Mouse (Mus musculus): ENCODE data around the gene Zfp9.

Gene Zfp9

DNA sequence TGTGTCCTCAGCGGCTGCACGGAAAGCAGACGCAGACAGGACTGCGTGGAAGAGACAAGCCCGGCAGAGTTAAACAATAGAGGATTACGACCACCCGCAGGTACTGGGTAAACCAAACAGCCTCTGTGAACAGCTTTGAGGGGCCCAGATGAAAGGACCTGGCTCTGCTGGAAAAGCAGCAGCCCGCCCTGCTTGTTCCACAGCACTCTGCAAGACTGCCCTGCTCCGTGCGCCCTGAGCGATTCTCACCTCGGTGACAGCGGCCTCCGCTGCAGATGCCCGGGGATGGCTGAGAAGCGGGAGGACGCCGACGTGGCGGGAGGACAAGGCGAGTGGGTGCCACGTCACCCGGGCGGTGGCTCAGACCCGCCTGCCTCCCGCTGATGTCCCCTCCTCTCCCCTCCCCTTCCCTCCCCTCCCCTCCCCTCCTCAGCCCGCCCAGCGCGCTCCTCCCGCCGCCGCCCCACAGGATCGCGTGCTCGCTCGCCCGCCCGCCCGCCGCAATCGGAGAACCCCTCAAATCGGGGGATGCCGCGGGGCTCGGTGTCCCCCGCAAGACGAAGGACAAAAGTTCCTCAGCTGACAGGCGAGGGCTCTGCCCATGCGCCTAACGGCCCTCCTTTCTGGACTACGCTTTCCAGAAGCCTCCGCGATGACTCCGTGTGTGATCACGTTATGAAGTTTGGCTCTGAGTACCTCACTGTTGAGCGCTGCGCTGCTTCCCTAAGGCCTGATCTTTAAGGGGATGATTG is at the start of gene Zfp9:
TSS of gene Zfp9 (minus strand) at position 364 of the 752 bp plus-strand sequence.
- peak; percentile 85 for DNase-seq (ENCODE audit: low spot score)

DNA sequence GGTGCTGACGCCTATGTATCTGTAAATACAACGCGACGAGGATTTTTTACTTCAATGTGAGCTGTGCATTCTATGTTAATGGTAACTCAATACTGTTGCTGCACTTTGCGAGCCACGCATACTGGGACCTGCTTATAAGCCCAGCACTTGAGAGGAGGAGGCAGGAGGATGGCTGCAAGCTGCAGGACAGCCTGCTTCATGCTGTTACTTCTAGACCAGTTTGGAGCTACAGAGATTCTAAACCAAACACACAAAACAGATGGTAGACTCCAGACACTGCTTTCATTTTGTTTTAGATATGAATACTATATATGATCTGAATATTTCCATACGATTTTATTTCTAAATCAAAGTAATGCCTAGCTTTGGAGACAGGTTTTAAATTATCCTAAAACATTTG is 41.5 kb upstream of the Zfp9 start:
- no peak for DNase-seq (ENCODE audit: low spot score)

DNA sequence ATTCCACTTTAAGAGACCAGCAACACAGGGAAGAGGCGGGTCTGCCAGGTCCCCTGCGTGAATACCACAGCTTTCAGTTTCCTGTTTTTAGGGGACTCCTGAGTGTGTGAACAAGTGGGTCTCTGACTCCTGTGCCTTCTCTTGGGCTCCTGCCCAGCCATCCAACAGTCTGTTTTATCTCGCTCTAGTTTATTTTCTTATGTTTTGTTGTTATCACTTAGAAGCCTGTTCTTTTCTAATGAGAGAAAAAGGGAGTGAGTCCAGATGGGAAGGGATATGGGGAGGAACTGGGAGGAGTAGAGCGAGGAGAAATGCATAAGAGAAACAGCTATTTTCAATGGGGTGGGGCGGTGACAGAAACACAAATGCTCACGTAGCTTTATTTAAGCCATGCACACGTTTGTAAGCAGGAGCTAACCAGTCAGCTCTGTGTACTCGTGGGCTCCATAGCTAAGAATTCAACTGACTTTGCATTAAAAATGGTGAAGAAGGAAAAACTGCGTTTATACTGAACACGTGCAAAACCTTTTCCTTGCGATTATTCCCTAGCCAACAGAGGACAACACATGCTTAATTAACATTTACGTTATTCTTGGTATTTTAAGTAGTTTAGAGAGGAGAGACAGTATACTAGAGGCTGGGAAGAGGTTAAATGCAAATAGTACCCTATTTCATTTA is 34.4 kb upstream of the Zfp9 start:
- DNase-seq (ENCODE audit: low spot score): no peak

DNA sequence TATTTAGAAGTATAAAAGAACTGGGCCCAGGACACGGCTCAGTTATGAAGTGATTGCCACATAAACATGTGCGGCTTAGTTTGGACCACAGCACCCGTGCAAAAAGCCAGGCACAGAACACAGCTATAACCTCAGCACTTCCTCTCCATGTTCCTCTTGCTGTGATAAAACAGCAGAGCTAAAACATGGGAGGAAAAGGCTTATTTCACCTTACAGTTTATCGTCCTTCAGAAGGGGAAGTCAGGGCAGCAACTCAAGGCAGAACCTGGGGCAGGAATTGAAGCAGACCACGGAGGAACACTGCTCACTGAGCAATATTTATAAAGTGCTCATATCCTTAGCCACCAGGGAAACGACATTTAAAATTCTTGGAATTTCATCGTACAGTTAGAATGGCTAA is 19.9 kb upstream of the Zfp9 start:
- DNase-seq (ENCODE audit: low spot score): no peak

DNA sequence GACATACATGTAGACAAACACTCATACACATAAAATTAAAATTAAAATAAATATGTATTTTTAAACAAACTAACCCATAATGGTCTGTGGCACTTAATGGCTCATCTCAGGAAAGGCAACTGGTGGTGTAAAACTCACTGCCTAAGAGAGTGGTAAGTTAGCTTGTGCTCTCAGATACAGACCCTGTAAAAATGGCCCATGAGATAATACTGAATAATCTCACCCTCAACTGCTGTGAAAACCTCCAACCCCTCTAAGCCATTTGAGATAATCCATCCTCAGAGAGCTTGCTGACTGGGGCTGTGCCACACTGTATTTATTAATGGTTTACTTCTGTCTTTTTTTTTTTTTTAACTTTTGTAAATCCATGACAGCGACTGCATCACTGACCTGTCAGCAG is 3.0 kb upstream of the Zfp9 start:
- no peak for DNase-seq (ENCODE audit: low spot score)

DNA sequence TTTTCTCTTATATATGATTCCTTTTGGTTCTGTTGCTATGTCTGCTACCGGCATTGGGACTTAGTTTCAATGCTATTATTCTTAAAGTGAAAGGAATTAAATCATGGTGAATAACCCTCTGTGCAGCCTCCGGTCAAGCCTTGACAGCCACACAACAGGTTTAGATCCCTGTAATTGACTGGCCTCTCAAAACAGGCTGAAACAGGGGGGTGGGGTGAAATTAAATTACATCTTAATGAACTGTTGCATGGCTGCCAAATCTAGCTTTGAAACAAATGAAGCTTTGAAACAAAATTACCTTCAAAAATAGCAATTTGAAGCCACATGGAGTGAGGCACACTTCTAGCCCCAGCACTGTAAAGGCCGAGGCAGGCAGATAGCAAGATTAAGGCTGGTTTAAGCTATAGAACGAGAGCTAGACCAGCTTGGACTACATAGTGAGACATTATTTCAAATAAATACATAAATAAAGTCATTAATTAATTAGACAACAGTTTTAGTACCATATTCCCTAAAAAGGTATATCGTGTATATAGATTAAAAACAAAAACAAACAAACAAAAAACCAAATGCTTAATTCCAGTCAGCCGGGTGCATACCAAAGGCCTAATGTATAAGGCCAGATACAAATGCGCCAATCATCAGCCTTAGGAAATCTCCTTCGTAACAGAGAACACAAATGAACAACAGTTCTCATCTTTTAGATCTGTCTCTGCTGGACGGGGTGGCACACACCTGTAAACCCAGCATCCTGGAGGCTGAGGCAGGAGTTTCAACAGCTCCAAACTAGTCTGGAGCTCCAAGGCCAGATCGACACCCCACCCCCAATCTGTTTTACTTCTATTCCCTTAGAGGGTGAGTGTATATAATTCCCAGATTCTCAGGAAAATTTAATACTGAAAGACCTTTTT is 990 bp downstream of the Zfp9 start:
- DNase-seq (ENCODE audit: low spot score): no peak

DNA sequence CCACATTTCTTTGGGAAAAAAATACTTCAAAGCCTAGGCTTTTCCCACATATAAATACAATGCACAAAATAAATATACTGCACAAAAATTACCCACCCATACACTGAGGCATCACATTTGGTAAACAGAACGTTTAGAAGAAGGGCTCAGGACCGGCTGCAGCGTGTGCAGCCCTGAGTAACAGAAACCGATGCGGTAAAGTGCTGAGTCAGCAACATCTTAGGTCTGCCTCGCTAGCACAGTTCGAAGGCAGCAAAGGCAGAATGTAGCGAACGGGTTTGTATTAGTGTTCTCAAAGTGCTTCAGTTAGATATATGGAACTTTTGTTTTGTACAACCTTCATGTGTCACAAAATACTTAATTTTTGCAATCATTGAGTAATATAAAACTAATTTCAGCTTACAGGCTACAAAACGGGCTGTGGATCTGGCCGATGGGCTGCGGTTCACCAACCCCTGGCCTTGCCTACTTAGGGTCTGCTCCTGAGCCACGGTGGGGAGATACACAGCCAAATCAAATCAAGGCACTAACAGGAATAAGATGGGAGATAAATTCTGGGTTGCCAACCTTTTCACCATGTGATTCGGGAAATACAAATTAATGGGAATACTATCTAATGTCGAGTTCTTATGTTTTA is 16.9 kb downstream of the Zfp9 start:
- DNase-seq (ENCODE audit: low spot score): no peak

DNA sequence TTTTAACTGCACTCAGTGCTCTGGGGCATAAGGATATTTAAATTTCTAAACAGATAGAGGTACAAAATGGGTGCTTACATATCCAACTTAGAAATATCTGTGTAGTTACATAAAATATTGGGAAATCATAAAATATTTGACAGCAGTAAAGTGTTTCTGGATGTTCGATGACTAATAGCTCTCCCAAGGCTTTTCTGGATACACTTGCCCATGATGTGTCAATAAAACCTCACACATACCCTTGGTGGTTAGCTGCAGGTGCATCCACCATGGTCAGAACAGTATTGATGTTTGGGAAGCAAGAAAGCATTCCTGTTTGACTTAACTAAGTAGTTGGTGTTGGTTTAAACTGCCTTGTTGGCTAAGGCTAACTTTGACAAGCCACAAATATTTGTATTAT is 21.4 kb downstream of the Zfp9 start:
- no peak for DNase-seq (ENCODE audit: low spot score)

DNA sequence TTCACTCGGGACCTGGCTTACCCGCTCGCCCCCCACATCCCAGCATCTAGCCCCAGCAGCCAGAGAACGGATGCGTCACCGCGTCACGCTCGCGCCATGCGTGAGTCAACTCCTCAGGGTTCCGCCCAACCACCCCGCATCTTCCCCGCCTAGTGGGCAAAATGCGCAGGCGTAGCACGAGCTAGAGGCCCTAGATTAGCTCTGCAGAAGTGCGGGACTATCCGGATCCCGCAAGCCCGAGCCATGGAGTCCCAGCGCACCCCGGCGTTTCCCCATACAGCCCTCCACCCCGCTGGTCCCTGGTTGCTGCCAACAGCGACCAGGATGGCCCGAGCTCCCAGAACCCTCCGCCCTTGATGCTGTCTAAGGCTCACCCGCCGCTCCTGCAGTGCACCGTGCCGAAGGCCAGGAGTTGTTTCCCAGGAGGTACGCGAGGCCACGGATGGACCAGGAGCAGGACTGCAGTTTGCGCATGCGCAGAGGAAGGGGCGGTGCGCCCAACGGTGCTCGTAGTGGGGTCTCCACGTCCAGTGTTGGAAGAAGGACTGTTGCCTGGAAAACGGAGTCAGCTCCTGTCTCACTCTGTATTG is 24.0 kb downstream of the Zfp9 start, which contains the start of gene Zfp248:
TSS of gene Zfp248 (minus strand) at position 487 of the 590 bp plus-strand sequence.
- peak; percentile 89 for DNase-seq (ENCODE audit: low spot score)

DNA sequence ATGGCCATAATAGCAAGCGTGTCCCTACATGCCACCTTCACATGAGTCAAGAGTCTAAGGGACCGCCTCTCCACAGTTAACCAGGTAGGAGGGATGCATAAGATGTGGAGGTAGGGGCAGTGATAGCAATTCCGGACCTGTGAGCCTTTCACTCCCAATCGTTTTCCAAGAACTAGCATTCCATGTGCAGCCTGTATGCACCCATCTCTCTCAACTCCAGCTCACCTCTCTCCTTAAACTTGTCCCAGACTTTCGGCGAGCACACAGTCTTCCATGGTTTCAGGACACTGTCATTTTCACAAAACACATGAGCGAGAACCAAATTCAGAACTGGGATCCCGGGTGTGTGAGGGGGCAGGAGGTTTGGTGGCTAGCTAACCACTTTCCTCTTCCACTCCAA is 24.7 kb downstream of the Zfp9 start:
- DNase-seq (ENCODE audit: low spot score): no peak

DNA sequence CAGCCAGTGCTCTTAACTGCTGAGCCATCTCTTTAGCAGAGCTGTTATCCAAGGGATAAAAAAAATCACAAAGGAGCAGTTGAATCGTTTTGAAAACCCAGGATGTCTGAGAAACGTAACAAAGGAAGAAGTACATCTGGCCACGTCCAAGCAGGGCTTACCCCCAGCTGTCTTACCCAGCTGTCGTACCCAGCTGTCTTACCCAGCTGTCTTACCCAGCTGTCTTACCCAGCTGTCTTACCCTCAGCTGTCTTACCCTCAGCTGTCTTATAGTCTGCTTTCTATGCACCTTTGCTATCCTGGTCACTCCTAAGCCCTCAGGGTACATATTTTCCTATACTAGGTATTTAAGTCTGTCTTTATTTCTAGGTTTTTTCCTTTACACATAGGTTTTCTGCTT is 47.6 kb downstream of the Zfp9 start:
- DNase-seq (ENCODE audit: low spot score): no peak

DNA sequence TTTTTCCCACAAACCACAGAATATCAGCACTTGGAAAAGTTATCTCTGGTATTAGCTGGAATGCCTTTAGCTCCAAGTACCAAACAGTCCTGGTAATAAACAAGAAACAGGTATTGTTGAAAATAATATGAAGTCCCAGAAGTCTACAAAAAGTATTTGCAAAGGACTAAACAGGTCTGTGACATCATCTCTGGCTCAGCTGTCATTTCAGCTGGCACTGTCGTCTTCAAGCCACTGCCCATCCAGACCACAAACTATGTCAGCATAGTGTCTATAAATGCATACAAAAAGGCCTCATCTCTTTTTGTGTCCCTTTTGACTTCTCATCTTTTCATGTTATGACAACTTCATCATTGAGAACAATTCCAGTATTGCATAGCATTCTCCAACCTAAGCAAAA is 52.5 kb downstream of the Zfp9 start:
- no peak for DNase-seq (ENCODE audit: low spot score)

DNA sequence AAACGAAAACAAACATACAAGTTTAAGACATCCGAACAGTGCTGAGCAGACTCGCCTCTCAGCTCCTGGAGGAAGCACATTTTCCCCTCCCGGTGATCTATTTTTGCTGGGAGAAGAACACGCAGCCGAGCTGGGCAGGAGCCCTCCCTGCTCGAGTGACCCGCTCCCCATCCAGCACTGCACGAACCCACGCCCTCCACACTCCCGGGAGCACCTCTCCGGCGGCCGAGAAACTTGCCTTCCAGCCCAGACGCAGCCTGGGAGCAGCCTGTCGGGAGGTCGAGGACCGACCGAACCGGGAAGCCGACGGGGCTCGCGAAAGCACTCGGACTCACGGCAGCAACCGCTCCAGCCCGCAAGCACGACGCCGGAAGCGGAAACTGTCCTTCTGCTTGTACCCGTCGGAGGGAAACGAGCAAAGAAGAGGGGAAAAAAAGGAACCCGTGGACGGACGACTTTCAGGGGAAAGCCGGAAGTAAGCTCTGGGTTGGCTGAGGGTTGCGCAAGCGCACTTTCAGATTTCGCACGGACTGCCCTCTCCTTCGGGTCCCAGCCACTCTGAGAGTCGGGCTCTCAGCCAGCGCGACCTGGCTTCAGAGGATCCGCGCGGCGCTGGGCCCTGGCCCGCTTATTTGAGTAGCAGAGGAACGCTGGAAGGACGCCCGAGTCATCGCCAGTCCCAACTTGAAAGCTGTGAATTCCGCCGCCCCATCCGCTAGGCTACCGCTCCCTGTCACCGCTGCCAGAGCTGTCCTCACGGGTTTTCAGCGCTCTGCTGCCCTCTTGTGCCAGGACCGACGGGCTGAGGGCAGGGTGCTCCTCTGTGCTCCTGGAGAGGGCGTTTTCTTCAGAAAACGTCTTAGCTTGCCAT is 59.8 kb downstream of the Zfp9 start, which contains the start of gene Bms1:
TSS of gene Bms1 (minus strand) at position 425 of the 871 bp plus-strand sequence.
- DNase-seq (ENCODE audit: low spot score): peak; percentile 92
